ENCODE assay signal across 8 mouse cellular contexts in the genomic region with DNA sequence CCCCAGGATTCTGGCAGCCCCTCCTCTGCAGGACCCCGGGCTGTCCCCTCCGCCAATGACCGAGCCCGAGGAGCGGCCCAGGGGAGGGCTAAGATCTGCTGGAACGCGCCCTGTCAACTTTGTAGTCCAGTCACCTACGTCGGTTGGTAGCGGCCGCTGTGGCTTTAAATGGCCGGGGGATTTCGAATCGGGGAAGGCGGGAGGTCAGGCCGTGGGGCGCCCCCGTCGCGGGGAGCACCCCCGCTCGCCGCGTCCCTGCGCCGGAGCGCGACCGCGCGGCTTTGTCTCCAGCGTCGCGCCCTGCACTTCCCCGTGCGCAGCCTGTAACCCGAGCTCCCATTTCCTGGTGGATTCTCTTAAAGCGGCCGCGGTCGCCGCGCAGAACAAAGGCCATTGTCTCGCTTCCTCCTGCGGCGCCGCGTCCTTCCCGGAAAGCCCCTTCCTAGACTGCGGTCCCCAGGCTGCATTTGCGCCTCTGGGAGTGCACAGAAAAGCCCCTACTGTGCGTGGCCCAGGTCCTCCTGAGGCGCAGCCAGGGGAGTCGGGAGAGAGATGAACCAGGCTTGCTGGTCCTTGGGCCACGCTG. TPM values are rescaled to one million over a fixed set of nuclear protein-coding genes. Genes with fewer than 3 reads are reported as not detected.
DNase-seq lines count a peak whose midpoint lies in the region; ATAC-seq lines count a peak whose summit lies in the region.

No protein-coding gene starts in this region.

- peak; percentile 88 for DNase-seq in A20 (ENCODE audit: low read depth, low spot score)
- peak; percentile 86 to 89 for DNase-seq in adrenal gland, postnatal 36 days
- peak; percentile 96 for DNase-seq in heart, embryonic 10.5 days (ENCODE audit: low spot score)
- DNase-seq in liver, embryonic 11.5 days (ENCODE audit: low spot score), result no peak
- DNase-seq in naive thymus-derived CD4-positive, alpha-beta T cell, adult 2 months (ENCODE audit: low read depth), result peak; percentile 74
- DNase-seq in splenic B cell, adult 2 months (ENCODE audit: low read depth, low spot score), result peak; percentile 67

- H3K4me1 ChIP-seq in embryonic facial prominence, embryonic 13.5 days, result peaks cover 26% of the 10 kb centered on the region
- H3K4me1 ChIP-seq in heart, embryonic 10.5 days, result peaks cover 34% of the 10 kb centered on the region
- peaks cover 37% of the 10 kb centered on the region for H3K4me1 ChIP-seq in kidney, embryonic 15.5 days
- H3K4me1 ChIP-seq in liver, embryonic 11.5 days (replicated peaks; ENCODE audit: control insufficient read depth, insufficient read depth, low read length), result peaks cover 30% of the 10 kb centered on the region

- H3K4me3 ChIP-seq in embryonic facial prominence, embryonic 13.5 days, result peak overlapping the region; percentile 78
- H3K4me3 ChIP-seq in heart, embryonic 10.5 days, result peak overlapping the region; percentile 86
- H3K4me3 ChIP-seq in kidney, embryonic 15.5 days (replicated peaks), result peak overlapping the region; percentile 83
- H3K4me3 ChIP-seq in liver, embryonic 11.5 days (ENCODE audit: low read depth, low read length), result peak overlapping the region; percentile 84

- H3K9ac ChIP-seq in embryonic facial prominence, embryonic 13.5 days, result peak overlapping the region; percentile 98
- H3K9ac ChIP-seq in kidney, embryonic 15.5 days, result peak overlapping the region; percentile 96
- H3K9ac ChIP-seq in liver, embryonic 11.5 days (ENCODE audit: low read depth, low read length), result peak overlapping the region; percentile 93

- H3K9me3 ChIP-seq in embryonic facial prominence, embryonic 13.5 days, result no peaks in the 10 kb centered on the region
- H3K9me3 ChIP-seq in heart, embryonic 10.5 days, result no peaks in the 10 kb centered on the region
- H3K9me3 ChIP-seq in kidney, embryonic 15.5 days (replicated peaks), result no peaks in the 10 kb centered on the region
- no peaks in the 10 kb centered on the region for H3K9me3 ChIP-seq in liver, embryonic 11.5 days (ENCODE audit: control insufficient read depth, low read length)

- H3K36me3 ChIP-seq in embryonic facial prominence, embryonic 13.5 days, result no peaks in the 10 kb centered on the region
- H3K36me3 ChIP-seq in heart, embryonic 10.5 days, result no peaks in the 10 kb centered on the region
- H3K36me3 ChIP-seq in kidney, embryonic 15.5 days, result no peaks in the 10 kb centered on the region
- H3K36me3 ChIP-seq in liver, embryonic 11.5 days (ENCODE audit: control insufficient read depth, insufficient read depth, low read length), result no peaks in the 10 kb centered on the region
- no peaks in the 10 kb centered on the region for H3K36me3 ChIP-seq in splenic B cell, adult 2 months (ENCODE audit: control insufficient read depth, insufficient read depth, low read length, poor library complexity, severe bottlenecking)

- peak overlapping the region; percentile 63 for H3K4me2 ChIP-seq in embryonic facial prominence, embryonic 13.5 days
- peak overlapping the region; percentile 81 for H3K4me2 ChIP-seq in kidney, embryonic 15.5 days
- peak overlapping the region; percentile 86 for H3K4me2 ChIP-seq in liver, embryonic 11.5 days

- H3K27ac ChIP-seq in embryonic facial prominence, embryonic 13.5 days, result peak overlapping the region; percentile 100
- H3K27ac ChIP-seq in heart, embryonic 10.5 days, result peak overlapping the region; percentile 100
- H3K27ac ChIP-seq in kidney, embryonic 15.5 days, result peak overlapping the region; percentile 100
- peak overlapping the region; percentile 98 for H3K27ac ChIP-seq in liver, embryonic 11.5 days (ENCODE audit: low read depth, low read length)

- no peaks in the 10 kb centered on the region for H3K27me3 ChIP-seq in embryonic facial prominence, embryonic 13.5 days
- H3K27me3 ChIP-seq in heart, embryonic 10.5 days (ENCODE audit: insufficient read depth, poor library complexity, severe bottlenecking), result no peaks in the 10 kb centered on the region
- no peaks in the 10 kb centered on the region for H3K27me3 ChIP-seq in kidney, embryonic 15.5 days
- no peaks in the 10 kb centered on the region for H3K27me3 ChIP-seq in liver, embryonic 11.5 days (replicated peaks; ENCODE audit: control insufficient read depth, insufficient read depth, low read length)
- H3K27me3 ChIP-seq in splenic B cell, adult 2 months (ENCODE audit: control insufficient read depth, insufficient read depth, low read length, poor library complexity, severe bottlenecking), result no peaks in the 10 kb centered on the region

- ATAC-seq in embryonic facial prominence, embryonic 13.5 days (ENCODE audit: insufficient number of reproducible peaks, insufficient read depth, low FRiP score, low TSS enrichment, low read depth), result peak; percentile 89
- ATAC-seq in kidney, embryonic 15.5 days (replicated peaks; ENCODE audit: low FRiP score), result peak; percentile 94
- peak; percentile 87 for ATAC-seq in liver, embryonic 11.5 days (replicated peaks; ENCODE audit: low FRiP score)

- under 1% methylated on average over 55 of the region's 55 CpGs for WGBS in embryonic facial prominence, embryonic 13.5 days
- WGBS in heart, embryonic 10.5 days, result under 1% methylated on average over 55 of the region's 55 CpGs
- WGBS in kidney, embryonic 15.5 days, result under 1% methylated on average over 55 of the region's 55 CpGs
- under 1% methylated on average over 55 of the region's 55 CpGs for WGBS in liver, embryonic 11.5 days

RNA-seq across cellular contexts. Expression of a gene that starts 0.5 kb away (rescaled TPM):
- 10 to 100 TPM; 51.3 to 57.6 TPM for total RNA-seq in adrenal gland, postnatal 36 days (2021)
- polyA plus RNA-seq in embryonic facial prominence, embryonic 13.5 days (2015; fragmentation: Nextera tagmentation; extraction: Ambion mirVana), result 13.9 and 16.1 TPM in 2 replicates
- polyA plus RNA-seq in heart, embryonic 10.5 days (2016; fragmentation: Nextera tagmentation; extraction: Ambion mirVana), result 16.2 and 17.2 TPM in 2 replicates
- polyA plus RNA-seq in kidney, embryonic 15.5 days (2015; fragmentation: Nextera tagmentation; extraction: Ambion mirVana), result 11.4 and 13.0 TPM in 2 replicates
- polyA plus RNA-seq in liver, embryonic 11.5 days (2014; fragmentation: Nextera tagmentation; extraction: Ambion mirVana), result 12.6 and 13.0 TPM in 2 replicates
